Mouse (Mus musculus) heart, adult 2 months (tissue): Measurements from ENCODE around the gene Gm4302. TPM values are rescaled to one million over a fixed set of nuclear protein-coding genes. Genes with fewer than 3 reads are reported as not detected.

Experiments used
- polyA plus RNA-seq: library from polyadenylated mRNA; depleted of rRNA; stranded (reverse); fragments of >200 nt; gene quantifications from 2 replicates; pipeline ENCODE4 v1.2.3, GENCODE M21; 2012; rRNA removed
- total RNA-seq, 2 experiments: library from RNA; stranded (reverse); gene quantifications; 2 replicates each; pipeline ENCODE4 v1.2.3; 2021

The Gm4302 gene
- total and polyA plus RNA-seq, 3 experiments = not detected

Other genes starting within 250 kb of the Gm4302 start
- gene Gm4301, start 5.2 kb upstream of the Gm4302 start, total RNA-seq = not detected
- gene Gm4301, start 5.2 kb upstream of the Gm4302 start, polyA plus RNA-seq = not detected in 2 replicates
- gene Gm4303, start 5.1 kb downstream of the Gm4302 start, total RNA-seq = not detected
- gene Gm4303, start 5.1 kb downstream of the Gm4302 start, polyA plus RNA-seq = not detected in 2 replicates
- gene Gm4305, start 10.3 kb downstream of the Gm4302 start, total RNA-seq = not detected
- gene Gm4305, start 10.3 kb downstream of the Gm4302 start, polyA plus RNA-seq = not detected in 2 replicates
- not detected for gene Gm4307, start 20.5 kb downstream of the Gm4302 start, total RNA-seq
- not detected in 2 replicates for gene Gm4307, start 20.5 kb downstream of the Gm4302 start, polyA plus RNA-seq
- gene Gm4312, start 41.7 kb downstream of the Gm4302 start, total RNA-seq = not detected
- gene Gm4312, start 41.7 kb downstream of the Gm4302 start, polyA plus RNA-seq = not detected in 2 replicates
- gene Tmtc3, start 146.5 kb downstream of the Gm4302 start, total RNA-seq = 10 to 100 TPM; 14.0 to 14.6 TPM
- 4.8 and 10.8 TPM in 2 replicates for gene Tmtc3, start 146.5 kb downstream of the Gm4302 start, polyA plus RNA-seq
- 1 to 10 TPM; 4.1 to 4.6 TPM for gene Cep290, start 146.7 kb downstream of the Gm4302 start, total RNA-seq
- 0.21 and 0.73 TPM in 2 replicates for gene Cep290, start 146.7 kb downstream of the Gm4302 start, polyA plus RNA-seq
- 1 to 10 TPM; 5.2 to 5.3 TPM for gene 4930430F08Rik, start 249.6 kb downstream of the Gm4302 start, total RNA-seq
- 5.3 and 7.0 TPM in 2 replicates for gene 4930430F08Rik, start 249.6 kb downstream of the Gm4302 start, polyA plus RNA-seq
- not detected for gene 1700017N19Rik, start 249.6 kb downstream of the Gm4302 start, total RNA-seq
- not detected in 2 replicates for gene 1700017N19Rik, start 249.6 kb downstream of the Gm4302 start, polyA plus RNA-seq